Comparison of ENCODE assay signal across 24 mouse cellular contexts in the genomic region with DNA sequence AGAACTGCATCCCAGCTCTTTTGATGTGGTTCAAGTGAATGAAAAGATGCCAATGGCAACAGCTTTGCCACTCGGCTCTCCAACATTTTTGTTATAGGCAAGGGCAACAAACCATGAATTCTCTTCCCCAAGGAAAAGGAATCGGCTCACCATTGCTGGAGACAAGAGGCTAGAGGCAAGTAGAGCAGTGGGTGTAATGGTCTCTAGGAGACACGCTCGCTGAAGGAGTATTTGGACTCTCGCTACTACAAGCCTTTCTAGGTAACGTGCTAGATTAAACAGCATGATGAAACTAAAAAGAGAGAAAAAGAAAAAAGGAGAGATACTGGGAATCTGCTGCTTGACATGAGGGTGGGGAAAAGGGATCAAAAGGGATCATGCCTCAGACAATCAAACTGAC.
"Had no signal": no experiment of that assay in that cellular context is flagged by ENCODE, and none has a peak within 500 bp of the region (broad histone marks: within the 10 kb centered on the region; RNA-seq: fewer than 3 reads in every experiment).

No protein-coding gene starts in this region.

- H3K36me3 ChIP-seq: hindbrain, embryonic 15.5 days; kidney, embryonic 15.5 days; limb, embryonic 13.5 days; limb, embryonic 15.5 days; liver, embryonic 12.5 days had no signal

- H3K27me3 ChIP-seq: hindbrain, embryonic 15.5 days; kidney, embryonic 15.5 days; limb, embryonic 13.5 days; limb, embryonic 15.5 days; liver, embryonic 12.5 days had no signal

- H3K4me2 ChIP-seq: heart, embryonic 11.5 days; hindbrain, embryonic 15.5 days; kidney, embryonic 15.5 days; limb, embryonic 13.5 days; limb, embryonic 15.5 days; liver, embryonic 12.5 days had no signal

- ATAC-seq: forebrain, postnatal 0 days; hindbrain, postnatal 0 days; intestine, embryonic 16.5 days; liver, embryonic 12.5 days had no signal

- H3K4me1 ChIP-seq: kidney, embryonic 15.5 days; limb, embryonic 13.5 days; limb, embryonic 15.5 days; liver, embryonic 12.5 days had no signal

- H3K4me3 ChIP-seq: hindbrain, embryonic 15.5 days; kidney, embryonic 15.5 days; limb, embryonic 13.5 days; limb, embryonic 15.5 days; liver, embryonic 12.5 days had no signal

- H3K9ac ChIP-seq: forebrain, postnatal 0 days; hindbrain, embryonic 15.5 days; kidney, embryonic 15.5 days; limb, embryonic 13.5 days; limb, embryonic 15.5 days; liver, embryonic 12.5 days; liver, embryonic 14.5 days had no signal

- DNase-seq: forebrain, postnatal 0 days; gastrocnemius, postnatal 14 days; gastrocnemius, postnatal 36 days; heart, adult 18-20 months; heart, postnatal 10 days; heart, postnatal 36 days; kidney, adult 11 months; kidney, adult 2 months; kidney, adult 9 months; kidney, postnatal 14 days; kidney, postnatal 36 days; layer of hippocampus, adult 9-11 months; layer of hippocampus, postnatal 36 days; left cerebral cortex, postnatal 4 days had no signal

- H3K9me3 ChIP-seq: hindbrain, embryonic 15.5 days; kidney, embryonic 15.5 days; limb, embryonic 15.5 days; liver, embryonic 12.5 days had no signal

- H3K27ac ChIP-seq: hindbrain, embryonic 15.5 days; hindbrain, postnatal 0 days; kidney, embryonic 15.5 days; kidney, postnatal 0 days; limb, embryonic 13.5 days; limb, embryonic 15.5 days; liver, embryonic 12.5 days; liver, embryonic 14.5 days had no signal
